Mouse (Mus musculus) forebrain, embryonic 11.5 days (tissue): ENCODE results near the gene Rsad1. TPM values are rescaled to one million over a fixed set of nuclear protein-coding genes. Genes with fewer than 3 reads are reported as not detected.

Experiments used
- ATAC-seq: fragments of 200-750 bp; cut with Nextera tagmentation; replicated peaks from 2 replicates; pipeline ENCODE4 v1.8.0; 2017; ENCODE audit warnings: moderate TSS enrichment; ENCODE audit not compliant: low FRiP score
- DNase-seq: peaks from one replicate; pipeline ENCODE4 v3.0.0-alpha.2; 2017; ENCODE audit warnings: low spot score
- H3K27ac ChIP-seq: fragments of 300-500 bp; sonication (generic); 2 replicates; pipeline ENCODE4 v1.5.1; 2014; ENCODE audit warnings: low read depth, low read length
- H3K27me3 ChIP-seq: fragments of 300-500 bp; sonication (generic); 2 replicates; pipeline ENCODE4 v1.6.1; 2014; ENCODE audit warnings: mild to moderate bottlenecking, low read length, mixed read lengths; ENCODE audit not compliant: control insufficient read depth, insufficient read depth
- H3K36me3 ChIP-seq: fragments of 300-500 bp; sonication (generic); 2 replicates; pipeline ENCODE4 v1.6.1; 2014; ENCODE audit warnings: mild to moderate bottlenecking, low read length, moderate library complexity, mixed read lengths; ENCODE audit not compliant: control insufficient read depth, insufficient read depth
- H3K4me1 ChIP-seq: fragments of 300-500 bp; sonication (generic); replicated peaks from 2 replicates; pipeline ENCODE4 v1.6.1; 2014; ENCODE audit warnings: low read length, mixed read lengths; ENCODE audit not compliant: control insufficient read depth, insufficient read depth
- H3K4me2 ChIP-seq: fragments of 300-500 bp; sonication (generic); 2 replicates; pipeline ENCODE4 v1.6.1; 2014; ENCODE audit warnings: low read depth, mild to moderate bottlenecking, low read length, moderate library complexity, mixed read lengths; ENCODE audit not compliant: severe bottlenecking
- H3K4me3 ChIP-seq: fragments of 300-500 bp; sonication (generic); 2 replicates; pipeline ENCODE4 v1.5.1; 2014; ENCODE audit warnings: low read depth, low read length
- H3K9ac ChIP-seq: fragments of 300-500 bp; sonication (generic); 2 replicates; pipeline ENCODE4 v1.6.1; 2014; ENCODE audit warnings: low read length
- H3K9me3 ChIP-seq: fragments of 300-500 bp; sonication (generic); 2 replicates; pipeline ENCODE4 v1.6.1; 2016; ENCODE audit warnings: low read length, mixed read lengths; ENCODE audit not compliant: control insufficient read depth
- WGBS: fragments of 180-500 bp; shearing (Covaris S2); extraction: QIAGEN DNeasy Blood & Tissue Kit; methylation state at CpG from one replicate; pipeline ENCODE4 v1.1.7; 2014; 5-methylcytosine and 5-hydroxymethylcytosine counted together
- polyA plus RNA-seq: library from polyadenylated mRNA; unstranded; fragments of >200 nt; fragmentation: Nextera tagmentation; extraction: Ambion mirVana; gene quantifications from 2 replicates; pipeline ENCODE4 v1.2.1, GENCODE M21; 2014

The Rsad1 gene
- polyA plus RNA-seq, 1 experiment from 2014 or later = 3.7 TPM

DNA sequence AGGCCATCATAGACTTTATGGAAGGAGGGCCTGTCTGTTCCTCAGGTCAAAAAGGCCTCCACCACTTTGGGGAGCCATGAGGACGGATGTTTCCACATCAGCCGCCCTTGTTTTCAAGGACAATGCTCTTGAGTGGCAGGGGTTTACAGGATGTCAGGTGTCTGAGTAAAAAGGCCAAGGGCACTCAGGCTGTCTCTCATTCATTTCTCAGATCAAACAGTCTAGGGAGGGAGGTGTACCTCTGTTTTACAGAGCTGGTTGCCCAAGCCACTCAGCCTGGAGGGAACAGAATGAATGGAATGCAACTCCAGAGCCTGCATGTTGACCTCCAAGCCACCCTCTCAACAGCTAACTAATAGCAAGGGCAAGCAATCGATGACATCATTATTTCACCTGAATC lies 53.6 kb downstream of the Rsad1 start:
- H3K27ac ChIP-seq = no peak overlapping the region
- H3K4me2 ChIP-seq = no peak overlapping the region
- no peaks in the 10 kb centered on the region for H3K36me3 ChIP-seq
- 83% methylated on average over 3 of the region's 3 CpGs for WGBS
- DNase-seq (peak; percentile 43), ATAC-seq (no peak)
- H3K4me1 ChIP-seq = peaks cover 16% of the 10 kb centered on the region
- no peak overlapping the region for H3K4me3 ChIP-seq
- no peaks in the 10 kb centered on the region for H3K9me3 ChIP-seq
- peaks cover 19% of the 10 kb centered on the region for H3K27me3 ChIP-seq
- no peak overlapping the region for H3K9ac ChIP-seq

DNA sequence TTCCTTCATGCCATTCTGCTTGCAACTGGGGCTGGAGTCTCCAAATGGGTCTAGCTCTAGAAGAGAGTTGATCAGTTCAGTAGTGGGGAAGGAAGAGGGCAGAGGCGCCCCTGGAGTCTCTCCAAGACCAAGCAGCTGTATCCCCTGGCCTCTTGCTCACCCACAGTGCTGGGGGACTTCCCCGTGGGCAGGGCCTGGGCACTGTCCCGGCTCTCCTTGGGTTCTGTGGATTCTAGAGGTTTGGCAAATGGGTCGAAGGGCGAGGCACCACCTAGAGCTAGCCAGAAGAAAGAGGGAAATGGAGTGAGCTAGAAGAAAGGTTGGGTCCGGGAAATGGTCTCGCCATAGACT lies 57.3 kb downstream of the Rsad1 start:
- H3K4me3 ChIP-seq = no peak overlapping the region
- no peak overlapping the region; the same call in 1 of the 2 replicates for H3K9ac ChIP-seq
- DNase-seq (peak; percentile 49), ATAC-seq (no peak)
- H3K27me3 ChIP-seq = peaks cover 10% of the 10 kb centered on the region
- H3K9me3 ChIP-seq = no peaks in the 10 kb centered on the region
- peak overlapping the region; percentile 89; the same call in 1 of the 2 replicates for H3K4me2 ChIP-seq
- WGBS = 65% methylated on average over 7 of the region's 7 CpGs
- no peaks in the 10 kb centered on the region for H3K36me3 ChIP-seq
- peaks cover 5% of the 10 kb centered on the region; the same call in 1 of the 2 replicates for H3K4me1 ChIP-seq
- no peak overlapping the region for H3K27ac ChIP-seq

DNA sequence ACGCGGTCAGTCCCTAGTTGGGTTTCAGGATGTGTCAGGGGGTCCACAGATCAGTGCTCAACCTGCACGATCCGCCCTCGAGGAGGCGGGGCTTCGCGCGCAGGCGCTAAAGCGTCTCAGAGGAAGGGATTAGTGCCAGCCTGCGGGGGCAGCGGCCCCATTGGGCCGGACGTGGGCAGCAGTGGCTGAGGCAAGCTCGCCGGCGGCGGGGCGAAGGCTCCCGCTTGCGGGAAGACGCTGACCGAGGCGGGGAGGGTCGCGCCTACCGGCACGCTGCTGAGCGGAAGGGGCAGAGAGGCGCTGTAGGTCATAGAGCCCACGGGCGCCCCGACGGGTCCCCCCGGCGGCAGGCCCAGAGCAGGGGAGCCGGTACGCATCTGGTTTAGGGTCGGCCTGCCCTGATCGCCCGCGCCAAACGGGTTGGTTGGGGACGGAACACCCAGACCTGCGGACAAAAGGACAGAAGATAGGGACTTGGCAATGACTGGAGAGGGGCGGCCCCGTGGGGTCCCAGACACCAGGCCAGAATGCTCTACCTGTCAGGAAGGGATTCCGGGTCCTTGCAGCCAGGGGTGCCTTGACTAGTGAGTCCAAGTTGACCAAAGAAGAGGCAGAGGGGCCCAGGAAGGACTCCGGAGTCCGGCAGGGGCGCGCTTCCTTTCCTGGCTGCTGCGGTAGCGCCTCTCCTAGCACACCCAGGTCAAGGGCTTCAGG lies 57.9 kb downstream of the Rsad1 start:
- Histone ChIP-seq H3K4me1 (peaks cover 5% of the 10 kb centered on the region; the same call in 1 of the 2 replicates), H3K4me2 (peak overlapping the region; percentile 89), H3K27ac (no peak overlapping the region), H3K27me3 (peaks cover 10% of the 10 kb centered on the region), H3K9ac (peak overlapping the region; percentile 67), H3K36me3 (no peaks in the 10 kb centered on the region), H3K9me3 (no peaks in the 10 kb centered on the region), H3K4me3 (peak overlapping the region; percentile 47)
- DNase-seq (peak; percentile 84), ATAC-seq (peak; percentile 78)
- WGBS = 4% methylated on average over 55 of the region's 55 CpGs

Other genes starting within 250 kb of the Rsad1 start
- 132 and 136 TPM in 2 replicates for gene Luc7l3, start 227.3 kb downstream of the Rsad1 start, polyA plus RNA-seq
- gene Ankrd40, start 221.3 kb downstream of the Rsad1 start, polyA plus RNA-seq = 24.1 and 25.8 TPM in 2 replicates
- gene Abcc3, start 156.3 kb downstream of the Rsad1 start, polyA plus RNA-seq = 0.49 and 0.57 TPM in 2 replicates
- gene Cacna1g, start 75.1 kb downstream of the Rsad1 start, polyA plus RNA-seq = 13.0 and 17.4 TPM in 2 replicates
- 0.17 TPM in 1 of 2 replicates, not detected in the other for gene Spata20, start 63.1 kb downstream of the Rsad1 start, polyA plus RNA-seq
- 0.48 and 0.64 TPM in 2 replicates for gene Epn3, start 49.3 kb downstream of the Rsad1 start, polyA plus RNA-seq
- gene Mycbpap, start 27.5 kb downstream of the Rsad1 start, polyA plus RNA-seq = 1.9 and 4.8 TPM in 2 replicates
- gene Chad, start 15.8 kb upstream of the Rsad1 start, polyA plus RNA-seq = not detected in 2 replicates
- gene Acsf2, start 52.6 kb upstream of the Rsad1 start, polyA plus RNA-seq = 6.3 and 6.9 TPM in 2 replicates
- gene Lrrc59, start 80.5 kb upstream of the Rsad1 start, polyA plus RNA-seq = 226 and 244 TPM in 2 replicates
- gene Mrpl27, start 104.5 kb upstream of the Rsad1 start, polyA plus RNA-seq = 122 and 125 TPM in 2 replicates
- gene Eme1, start 104.7 kb upstream of the Rsad1 start, polyA plus RNA-seq = 57.2 and 60.0 TPM in 2 replicates
- 18.0 and 19.8 TPM in 2 replicates for gene Xylt2, start 128.3 kb upstream of the Rsad1 start, polyA plus RNA-seq
- not detected in 2 replicates for gene Gm11541, start 155.2 kb upstream of the Rsad1 start, polyA plus RNA-seq
- 0.23 TPM in 1 of 2 replicates, not detected in the other for gene Cdc34b, start 192.5 kb upstream of the Rsad1 start, polyA plus RNA-seq
- not detected in 2 replicates for gene Tmem92, start 233.4 kb upstream of the Rsad1 start, polyA plus RNA-seq